Mouse (Mus musculus): ENCODE data around the gene Ube2i. TPM values are rescaled to one million over a fixed set of nuclear protein-coding genes. Genes with fewer than 3 reads are reported as not detected.

Gene Ube2i
- polyA plus RNA-seq, 1 experiment: 66.5 TPM

Other genes with a start within 250 kb of the Ube2i start
- gene Tmem204, start 191.0 kb downstream of the Ube2i start, polyA plus RNA-seq (2012; ENCODE audit: insufficient read depth, insufficient read length, missing spikeins): 13.1 and 22.6 TPM in 2 replicates
- gene Telo2, start 158.7 kb downstream of the Ube2i start, polyA plus RNA-seq (2012; ENCODE audit: insufficient read depth, insufficient read length, missing spikeins): 10.1 and 12.9 TPM in 2 replicates
- not detected in 2 replicates for gene Ptx4, start 153.9 kb downstream of the Ube2i start, polyA plus RNA-seq (2012; ENCODE audit: insufficient read depth, insufficient read length, missing spikeins)
- 9.6 and 11.5 TPM in 2 replicates for gene Clcn7, start 141.2 kb downstream of the Ube2i start, polyA plus RNA-seq (2012; ENCODE audit: insufficient read depth, insufficient read length, missing spikeins)
- not detected in 2 replicates for gene Ccdc154, start 112.2 kb downstream of the Ube2i start, polyA plus RNA-seq (2012; ENCODE audit: insufficient read depth, insufficient read length, missing spikeins)
- gene Gm38655, start 99.2 kb downstream of the Ube2i start, polyA plus RNA-seq (2012; ENCODE audit: insufficient read depth, insufficient read length, missing spikeins): not detected in 2 replicates
- 27.3 and 36.9 TPM in 2 replicates for gene BC003965, start 90.1 kb downstream of the Ube2i start, polyA plus RNA-seq (2012; ENCODE audit: insufficient read depth, insufficient read length, missing spikeins)
- 2.5 and 4.3 TPM in 2 replicates for gene Unkl, start 86.2 kb downstream of the Ube2i start, polyA plus RNA-seq (2012; ENCODE audit: insufficient read depth, insufficient read length, missing spikeins)
- gene Gnptg, start 34.5 kb downstream of the Ube2i start, polyA plus RNA-seq (2012; ENCODE audit: insufficient read depth, insufficient read length, missing spikeins): 27.6 and 32.7 TPM in 2 replicates
- 9.9 and 13.1 TPM in 2 replicates for gene Tsr3, start 34.5 kb downstream of the Ube2i start, polyA plus RNA-seq (2012; ENCODE audit: insufficient read depth, insufficient read length, missing spikeins)
- 1.1 and 2.9 TPM in 2 replicates for gene Baiap3, start 18.3 kb downstream of the Ube2i start, polyA plus RNA-seq (2012; ENCODE audit: insufficient read depth, insufficient read length, missing spikeins)
- gene Prss34, start 23.8 kb upstream of the Ube2i start, polyA plus RNA-seq (2012; ENCODE audit: insufficient read depth, insufficient read length, missing spikeins): not detected in 2 replicates
- not detected in 2 replicates for gene Prss28, start 34.0 kb upstream of the Ube2i start, polyA plus RNA-seq (2012; ENCODE audit: insufficient read depth, insufficient read length, missing spikeins)
- gene Prss29, start 44.0 kb upstream of the Ube2i start, polyA plus RNA-seq (2012; ENCODE audit: insufficient read depth, insufficient read length, missing spikeins): not detected in 2 replicates
- 0.63 TPM in 1 of 2 replicates, not detected in the other for gene Tpsab1, start 70.9 kb upstream of the Ube2i start, polyA plus RNA-seq (2012; ENCODE audit: insufficient read depth, insufficient read length, missing spikeins)
- 6.1 and 8.8 TPM in 2 replicates for gene Tpsb2, start 91.7 kb upstream of the Ube2i start, polyA plus RNA-seq (2012; ENCODE audit: insufficient read depth, insufficient read length, missing spikeins)
- 0.99 TPM in 1 of 2 replicates, not detected in the other for gene Tpsg1, start 94.7 kb upstream of the Ube2i start, polyA plus RNA-seq (2012; ENCODE audit: insufficient read depth, insufficient read length, missing spikeins)
- 1.3 TPM in 1 of 2 replicates, not detected in the other for gene Cacna1h, start 159.2 kb upstream of the Ube2i start, polyA plus RNA-seq (2012; ENCODE audit: insufficient read depth, insufficient read length, missing spikeins)
- gene Tekt4, start 180.0 kb upstream of the Ube2i start, polyA plus RNA-seq (2012; ENCODE audit: insufficient read depth, insufficient read length, missing spikeins): not detected in 2 replicates
- not detected in 2 replicates for gene Sstr5, start 222.7 kb upstream of the Ube2i start, polyA plus RNA-seq (2012; ENCODE audit: insufficient read depth, insufficient read length, missing spikeins)

All from brown adipose tissue, adult 24 weeks (tissue).